Mouse (Mus musculus) ovary, adult 2 months (tissue): ENCODE measurements around the gene Cadm3. TPM values are rescaled to one million over a fixed set of nuclear protein-coding genes. Genes with fewer than 3 reads are reported as not detected.

Source experiments
- polyA plus RNA-seq: library from polyadenylated mRNA; depleted of rRNA; stranded (reverse); fragments of >200 nt; gene quantifications from 2 replicates; pipeline ENCODE4 v1.2.3, GENCODE M21; 2012; rRNA removed

Gene Cadm3
- 6.8 and 9.4 TPM in 2 replicates for polyA plus RNA-seq

DNA sequence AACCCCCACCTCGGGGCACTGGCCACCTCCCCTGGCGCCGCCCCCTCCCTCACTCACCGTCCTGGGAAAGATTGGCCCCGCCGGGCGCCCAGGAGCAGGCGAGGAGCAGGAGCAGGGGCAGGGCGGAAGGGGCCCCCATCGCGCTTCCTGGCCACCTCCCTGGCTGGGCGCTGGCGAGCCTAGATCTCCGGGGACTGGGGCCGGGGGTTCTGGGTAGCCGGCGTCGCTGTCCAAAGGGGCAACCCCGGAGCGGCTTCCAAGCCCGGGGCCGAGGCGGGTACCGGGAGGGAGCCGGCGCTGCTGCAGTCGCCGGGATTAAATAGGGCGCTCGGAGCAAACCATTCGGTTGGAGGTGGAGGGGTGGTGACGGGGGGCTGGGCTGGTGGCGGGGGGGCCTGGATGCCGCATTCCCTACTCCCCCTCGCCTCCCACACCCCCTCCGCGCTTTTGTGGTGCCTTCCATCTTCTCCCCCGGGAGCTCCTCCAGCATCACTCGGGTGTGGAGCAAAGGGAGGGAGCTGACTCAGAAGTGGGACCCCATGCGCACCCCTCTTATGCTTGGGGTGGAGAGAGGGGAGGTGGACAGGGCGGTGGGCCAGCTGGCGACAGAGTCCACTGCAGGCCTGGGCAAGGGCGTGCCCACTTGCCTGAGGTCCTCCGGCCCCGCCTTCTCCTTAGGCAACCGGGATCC is at the start of gene Cadm3:
Gene Cadm3, minus strand, starts transcription at position 340 of the 691 bp plus-strand sequence.

DNA sequence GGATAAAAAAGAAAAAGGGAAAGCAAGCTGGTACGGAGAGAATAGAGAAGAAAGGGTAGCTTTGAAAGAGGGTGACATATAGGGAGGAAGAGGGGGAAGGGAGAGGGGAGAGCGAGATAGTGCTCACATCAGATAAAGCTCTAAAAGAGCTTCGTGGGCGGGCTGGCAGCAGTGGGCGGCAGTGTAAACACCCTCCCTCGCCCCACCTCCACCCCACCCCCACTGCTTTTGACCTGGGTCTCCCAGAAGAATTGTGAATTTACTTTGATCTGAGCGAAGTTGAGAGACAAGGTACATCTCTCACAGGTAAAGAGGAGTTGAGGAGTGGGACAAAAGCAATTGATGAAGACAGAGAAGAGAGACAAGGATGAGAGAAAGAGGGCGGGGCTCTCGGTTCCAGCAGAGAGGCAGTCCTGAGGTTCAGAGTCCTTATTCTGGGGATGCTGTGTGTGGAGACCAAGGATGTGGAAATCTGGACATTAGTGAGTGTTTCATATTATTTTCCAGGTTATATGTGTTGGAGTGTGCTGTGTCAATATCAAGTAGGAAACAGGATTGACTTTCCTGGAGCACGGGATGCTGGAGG is 17.0 kb downstream of the Cadm3 start, which contains the start of gene Aim2:
Gene Aim2, plus strand, starts transcription at position 508 of the 586 bp plus-strand sequence.

DNA sequence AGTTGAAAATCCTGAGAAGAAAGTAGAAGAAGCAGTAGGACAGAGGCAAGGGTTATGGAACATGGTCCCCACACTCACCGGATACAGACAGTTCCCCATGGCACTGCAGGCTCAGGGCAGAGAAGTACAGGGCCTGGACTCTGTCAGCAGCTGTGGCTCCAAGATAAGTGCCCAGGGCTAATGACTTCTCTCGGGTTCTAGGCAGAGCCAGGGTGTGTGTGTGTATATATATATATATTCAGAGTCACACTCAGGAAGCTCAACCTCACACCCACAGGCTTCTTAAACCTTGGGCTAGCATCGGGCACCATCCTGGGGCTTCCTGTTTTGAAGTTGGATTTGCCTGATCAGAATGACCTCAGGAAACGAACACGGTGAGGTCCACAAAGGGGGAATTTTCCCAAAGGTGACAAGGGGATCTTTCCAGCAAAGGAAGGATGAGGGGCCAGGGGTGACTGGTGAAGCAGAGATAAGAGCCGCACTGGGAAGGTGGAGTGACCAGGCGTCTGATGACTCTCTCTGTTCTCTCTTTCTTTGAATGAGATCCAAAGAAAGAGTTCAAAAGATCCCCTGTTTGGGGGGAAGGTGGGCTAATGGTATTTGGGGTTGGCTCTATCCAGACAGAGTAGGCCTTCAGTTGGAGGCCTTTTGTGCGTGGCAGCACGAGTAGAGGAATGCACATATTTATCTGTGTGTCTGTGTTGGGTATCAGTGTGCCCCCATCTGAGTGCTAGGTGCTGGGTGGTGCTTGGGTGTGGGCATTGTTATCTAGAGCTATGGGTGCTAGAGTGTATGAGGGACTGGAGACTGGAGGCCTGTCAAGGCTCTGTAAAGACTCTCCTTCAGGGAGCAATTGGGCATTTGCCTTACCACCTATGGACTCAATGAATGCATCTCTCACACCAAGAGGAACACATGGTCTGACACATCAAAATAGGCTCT is 33.9 kb downstream of the Cadm3 start, which contains the start of gene Ackr1:
Gene Ackr1, minus strand, starts transcription at position 439 of the 942 bp plus-strand sequence.

Other genes with a start within 250 kb of the Cadm3 start
- not detected in 2 replicates for gene Olfr1408, start 230.3 kb downstream of the Cadm3 start, polyA plus RNA-seq
- not detected in 2 replicates for gene Olfr1406, start 177.1 kb downstream of the Cadm3 start, polyA plus RNA-seq
- gene Olfr218, start 169.9 kb downstream of the Cadm3 start, polyA plus RNA-seq: not detected in 2 replicates
- gene Olfr1404, start 155.3 kb downstream of the Cadm3 start, polyA plus RNA-seq: not detected in 2 replicates
- 0.16 TPM in 1 of 2 replicates, not detected in the other for gene Fcer1a, start 140.5 kb downstream of the Cadm3 start, polyA plus RNA-seq
- not detected in 2 replicates for gene Olfr418, start 101.7 kb downstream of the Cadm3 start, polyA plus RNA-seq
- gene Mptx2, start 89.9 kb downstream of the Cadm3 start, polyA plus RNA-seq: not detected in 2 replicates
- gene Ackr1, start 33.9 kb downstream of the Cadm3 start, polyA plus RNA-seq: 10.6 and 11.5 TPM in 2 replicates
- 0.44 and 0.82 TPM in 2 replicates for gene Aim2, start 16.8 kb downstream of the Cadm3 start, polyA plus RNA-seq
- gene Ifi206, start 123.3 kb upstream of the Cadm3 start, polyA plus RNA-seq: 0.69 and 0.85 TPM in 2 replicates
- 0.05 TPM in 1 of 2 replicates, not detected in the other for gene Ifi214, start 168.3 kb upstream of the Cadm3 start, polyA plus RNA-seq
- gene Ifi213, start 231.6 kb upstream of the Cadm3 start, polyA plus RNA-seq: 1.2 TPM in 2 replicates